Mouse (Mus musculus): ENCODE data around the gene Dop1b.

Dop1b gene

GRCm38 (mm10) chr16:93712189-93712885, 633 bp downstream of the Dop1b start:
- in situ Hi-C loops (cut with MboI, MseI): no loop called here

GRCm38 (mm10) chr16:93712966-93713365, 1.3 kb downstream of the Dop1b start:
- in situ Hi-C loops (cut with MboI, MseI): no loop called here

GRCm38 (mm10) chr16:93714426-93714825, 2.7 kb downstream of the Dop1b start:
- in situ Hi-C loops (cut with MboI, MseI): no loop called here

- in situ Hi-C loops (cut with MboI, MseI): loop anchor here (5.0 kb wide), 1 partner anchor 41 kb away; no protein-coding TSS in a partner anchor
These were observed 4.1 kb downstream of the Dop1b start for GRCm38 (mm10) chr16:93715826-93716225.

GRCm38 (mm10) chr16:93717299-93717703, 5.6 kb downstream of the Dop1b start:
- in situ Hi-C loops (cut with MboI, MseI): loop anchor here (5.0 kb wide), 1 partner anchor 40 kb away; no protein-coding TSS in a partner anchor

GRCm38 (mm10) chr16:93721771-93722170, 10.1 kb downstream of the Dop1b start:
- in situ Hi-C loops (cut with MboI, MseI): no loop called here

GRCm38 (mm10) chr16:93722476-93722875, 10.8 kb downstream of the Dop1b start:
- in situ Hi-C loops (cut with MboI, MseI): no loop called here

- in situ Hi-C loops (cut with MboI, MseI): loop anchor here (5.0 kb wide), 1 partner anchor 43 kb away; the partner anchor contains the start of gene Cbr3
These were observed 13.9 kb downstream of the Dop1b start for GRCm38 (mm10) chr16:93725417-93726144.

GRCm38 (mm10) chr16:93726186-93726585, 14.5 kb downstream of the Dop1b start:
- in situ Hi-C loops (cut with MboI, MseI): loop anchor here (5.0 kb wide), 1 partner anchor 44 kb away; the partner anchor contains the start of gene Cbr3

GRCm38 (mm10) chr16:93728676-93729075, 17.0 kb downstream of the Dop1b start:
- in situ Hi-C loops (cut with MboI, MseI): loop anchor here (5.0 kb wide), 1 partner anchor 46 kb away; the partner anchor contains the start of gene Cbr3

- in situ Hi-C loops (cut with MboI, MseI): loop anchor here (5.0 kb wide), 1 partner anchor 48 kb away; the partner anchor contains the start of gene Cbr3
These were observed 18.4 kb downstream of the Dop1b start for GRCm38 (mm10) chr16:93729801-93730721.

GRCm38 (mm10) chr16:93731310-93731709, 19.6 kb downstream of the Dop1b start:
- in situ Hi-C loops (cut with MboI, MseI): no loop called here

GRCm38 (mm10) chr16:93732875-93733569, 21.3 kb downstream of the Dop1b start:
- in situ Hi-C loops (cut with MboI, MseI): no loop called here

- in situ Hi-C loops (cut with MboI, MseI): no loop called here
These were observed 27.5 kb downstream of the Dop1b start for GRCm38 (mm10) chr16:93739251-93739650.

- in situ Hi-C loops (cut with MboI, MseI): no loop called here
These were observed 31.2 kb downstream of the Dop1b start for GRCm38 (mm10) chr16:93742903-93743302.

GRCm38 (mm10) chr16:93744049-93744490, 32.4 kb downstream of the Dop1b start:
- in situ Hi-C loops (cut with MboI, MseI): no loop called here

- in situ Hi-C loops (cut with MboI, MseI): no loop called here
These were observed 33.2 kb downstream of the Dop1b start for GRCm38 (mm10) chr16:93744804-93745340.

- in situ Hi-C loops (cut with MboI, MseI): no loop called here
These were observed 34.7 kb downstream of the Dop1b start for GRCm38 (mm10) chr16:93746397-93746796.

- in situ Hi-C loops (cut with MboI, MseI): no loop called here
These were observed 35.3 kb downstream of the Dop1b start for GRCm38 (mm10) chr16:93746957-93747356.

GRCm38 (mm10) chr16:93747421-93747820, 35.7 kb downstream of the Dop1b start:
- in situ Hi-C loops (cut with MboI, MseI): no loop called here
